Mouse (Mus musculus) heart, adult 11 months (tissue): ENCODE measurements at regions not wholly inside any gene's neighbourhood (a gene's known extent, or its start where the extent isn't known, plus 50 kb on each side); places are given as distances from the start of the nearest gene placed in this dataset.
A peak's percentile ranks its signal among the peaks of the same experiment; 100 is the strongest.

Experiments used
- DNase-seq: peaks from one replicate; pipeline ENCODE4 v3.0.0; 2022

GRCm38 (mm10) chr4:12376797-12377570 lies 205.2 kb upstream of the Fam92a start:
- no peak for DNase-seq

GRCm38 (mm10) chr4:12369551-12369950 lies 197.7 kb upstream of the Fam92a start:
- DNase-seq, result no peak

DNA sequence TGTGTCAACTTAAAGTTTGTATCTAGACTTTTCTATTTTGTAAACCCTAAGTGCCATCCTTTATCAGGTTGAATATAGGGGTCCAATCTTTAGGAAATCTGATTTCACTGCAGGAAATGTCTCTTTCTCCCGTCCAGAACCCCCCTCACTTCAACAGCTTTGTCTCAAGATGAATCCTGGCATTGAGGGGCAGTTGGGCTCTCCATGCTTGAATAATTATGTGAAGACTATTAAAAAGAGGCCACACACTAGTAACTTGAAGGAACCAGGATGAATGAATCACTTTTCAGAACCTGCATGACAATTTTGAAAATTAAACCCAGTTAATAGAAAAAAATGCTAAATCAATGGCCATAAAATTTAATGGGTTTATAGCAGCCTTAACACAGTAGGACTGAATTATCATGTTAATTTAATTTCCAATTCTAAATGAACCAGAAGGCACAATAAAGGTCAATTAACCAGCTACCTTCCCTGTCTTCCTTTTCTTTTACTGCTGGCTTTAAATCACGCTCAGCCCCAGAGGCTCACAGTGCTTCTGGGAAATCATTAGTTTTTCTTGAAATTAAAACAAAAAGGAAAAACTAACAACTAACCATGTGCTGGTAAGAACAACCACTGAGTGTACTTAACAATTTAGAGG lies 185.3 kb upstream of the Fam92a start:
- DNase-seq, result no peak

DNA sequence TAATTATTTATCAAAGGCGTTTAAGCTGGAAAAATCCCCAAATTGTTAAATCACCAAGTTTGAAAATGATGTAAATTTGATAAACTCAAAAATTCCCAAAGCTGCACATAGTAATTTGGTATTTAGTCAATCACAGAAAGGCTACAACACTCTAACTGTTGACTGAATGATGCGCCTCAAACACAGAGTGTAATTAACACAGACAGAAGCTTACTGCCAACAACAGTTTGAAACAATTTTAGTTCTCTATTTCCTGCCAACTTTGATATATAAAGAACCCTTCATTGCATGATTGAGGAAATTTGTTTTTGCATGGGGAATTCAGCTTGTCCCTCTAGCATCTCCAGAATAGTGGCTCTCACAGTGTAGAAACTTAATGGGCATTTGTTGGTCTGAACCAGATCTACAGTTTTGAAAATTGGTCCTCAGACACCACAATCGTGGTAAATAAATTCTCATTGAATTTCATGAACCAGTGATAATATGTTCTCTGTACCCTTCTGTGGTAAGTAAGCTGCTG lies 181.6 kb upstream of the Fam92a start:
- no peak for DNase-seq

DNA sequence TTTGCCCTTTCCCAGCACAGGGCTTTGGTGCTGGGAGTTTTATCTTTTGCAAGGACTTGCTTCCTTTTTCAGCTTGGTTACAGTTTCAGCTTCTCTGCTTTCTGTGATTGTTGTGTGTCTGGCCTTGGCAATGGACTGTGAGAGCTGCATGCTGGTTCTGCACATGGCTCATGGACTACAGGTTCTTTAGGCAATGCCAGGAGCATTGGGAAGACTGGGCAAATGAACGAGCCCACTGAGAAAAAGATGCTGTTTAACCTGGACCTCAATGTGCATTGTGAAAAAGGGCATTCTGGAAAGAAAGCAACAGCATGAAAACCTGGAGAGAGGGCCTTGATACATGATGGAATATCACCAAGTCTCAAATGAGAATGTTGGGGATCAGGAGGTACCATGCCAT lies 167.4 kb upstream of the Fam92a start:
- DNase-seq, result no peak

GRCm38 (mm10) chr4:12334832-12335587 lies 163.2 kb upstream of the Fam92a start:
- no peak for DNase-seq

GRCm38 (mm10) chr4:12334429-12334828 lies 162.6 kb upstream of the Fam92a start:
- no peak for DNase-seq

DNA sequence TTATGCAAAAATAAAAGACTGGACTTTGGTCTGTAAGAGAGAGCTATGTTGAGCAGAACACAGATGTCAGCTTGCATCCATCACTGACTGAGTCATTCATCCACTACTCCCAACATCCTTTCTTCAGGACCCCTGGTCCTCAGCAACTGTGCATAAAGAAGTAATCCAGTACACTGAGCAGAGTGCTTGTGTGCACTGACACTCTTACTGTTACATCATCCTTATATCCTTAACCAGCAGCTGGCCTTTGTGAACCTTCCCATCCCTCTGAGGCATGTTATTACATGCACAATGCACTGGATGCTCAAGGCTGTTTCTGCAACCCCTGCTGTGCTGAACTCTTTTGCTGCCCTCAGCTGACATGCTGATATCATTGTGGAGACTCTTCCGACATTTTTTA lies 144.2 kb upstream of the Fam92a start:
- DNase-seq, result no peak

DNA sequence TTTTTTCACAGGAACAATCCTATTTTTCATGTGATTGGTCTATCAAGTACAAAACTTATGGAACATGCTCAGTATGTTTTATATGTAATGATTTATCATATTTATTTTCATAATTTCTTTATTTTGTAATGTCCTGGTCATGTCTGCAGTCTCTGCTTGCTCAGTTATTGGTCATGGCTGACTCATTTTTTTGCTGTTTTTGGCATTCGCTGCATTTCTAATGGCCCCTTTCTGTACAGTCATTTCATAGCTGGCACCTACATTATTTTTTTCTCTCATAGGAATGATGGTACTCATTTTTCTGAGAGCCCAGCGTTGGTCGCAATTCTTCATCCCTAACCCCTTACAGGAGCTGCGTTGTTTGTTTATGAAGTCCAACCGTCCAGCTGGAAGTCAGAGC lies 136.5 kb upstream of the Fam92a start:
- DNase-seq, result no peak

- no peak for DNase-seq
Measured at GRCm38 (mm10) chr4:12306618-12307565, 135.1 kb upstream of the Fam92a start.

- no peak for DNase-seq
Measured at GRCm38 (mm10) chr4:12287079-12287686, 115.4 kb upstream of the Fam92a start.

GRCm38 (mm10) chr4:12286391-12286790 lies 114.6 kb upstream of the Fam92a start:
- peak; percentile 31 for DNase-seq

DNA sequence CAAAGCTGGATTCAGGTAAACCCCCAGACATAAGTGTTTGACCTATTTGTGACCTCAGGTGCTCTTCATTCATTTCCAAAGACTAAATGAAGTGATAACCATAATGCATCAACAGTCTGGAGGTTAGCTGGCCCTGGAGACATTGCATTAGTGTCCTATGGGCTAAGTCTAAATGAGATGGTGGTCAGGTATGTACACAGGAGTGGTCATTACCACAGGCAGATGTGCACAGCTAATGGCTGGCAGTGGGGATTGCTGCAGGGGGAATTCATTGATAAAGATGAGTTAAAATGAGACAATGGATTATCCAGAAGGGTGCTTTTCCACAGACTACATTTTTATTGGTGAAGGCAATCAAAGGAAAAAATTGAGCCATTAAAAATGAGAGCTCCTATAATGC lies 114.2 kb upstream of the Fam92a start:
- DNase-seq, result peak; percentile 49

GRCm38 (mm10) chr4:12277949-12278348 lies 106.1 kb upstream of the Fam92a start:
- peak; percentile 91 for DNase-seq

DNA sequence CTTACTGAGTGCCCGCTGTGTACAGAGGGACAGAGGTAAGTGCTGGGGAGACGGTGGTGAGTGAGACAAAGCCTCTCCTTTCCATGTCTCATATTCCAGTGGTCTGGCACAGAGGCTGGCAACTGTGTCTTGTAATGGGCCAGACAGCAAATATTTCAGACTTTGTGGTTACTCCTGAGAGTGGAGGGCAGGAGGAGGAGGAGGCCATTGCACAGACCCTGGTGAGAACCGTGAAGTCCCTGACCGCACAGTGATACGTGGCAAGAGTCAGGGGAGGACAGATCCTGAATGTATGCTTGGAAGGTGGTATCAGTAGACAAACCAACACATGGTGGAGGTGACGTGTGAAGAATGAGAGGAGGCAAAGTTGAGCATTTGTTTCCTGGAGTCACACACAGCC lies 101.6 kb upstream of the Fam92a start:
- peak; percentile 68 for DNase-seq

DNA sequence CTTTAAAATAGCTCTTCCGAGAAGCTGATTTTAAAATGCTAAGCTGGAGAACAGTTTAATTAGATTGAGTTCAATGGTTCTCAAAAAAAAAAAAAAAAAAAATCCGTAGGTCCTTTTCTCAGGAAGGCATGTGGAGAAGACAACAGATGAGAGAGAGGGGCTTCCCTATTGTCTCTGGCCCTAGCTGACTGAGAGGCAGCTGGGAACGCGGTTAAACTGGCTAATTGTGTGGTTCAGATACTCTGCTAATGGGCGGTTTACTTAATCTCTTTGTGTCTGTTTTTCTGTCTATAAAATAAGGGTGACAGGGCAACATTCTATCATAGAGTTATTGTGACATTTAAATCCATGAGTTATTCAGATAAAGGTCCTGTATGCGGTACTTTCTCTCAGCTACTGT lies 101.1 kb upstream of the Fam92a start:
- DNase-seq, result peak; percentile 31

- DNase-seq, result peak; percentile 52
Measured at GRCm38 (mm10) chr4:12272378-12272777, 100.6 kb upstream of the Fam92a start.

GRCm38 (mm10) chr4:12263746-12264145 lies 91.9 kb upstream of the Fam92a start:
- DNase-seq, result no peak

DNA sequence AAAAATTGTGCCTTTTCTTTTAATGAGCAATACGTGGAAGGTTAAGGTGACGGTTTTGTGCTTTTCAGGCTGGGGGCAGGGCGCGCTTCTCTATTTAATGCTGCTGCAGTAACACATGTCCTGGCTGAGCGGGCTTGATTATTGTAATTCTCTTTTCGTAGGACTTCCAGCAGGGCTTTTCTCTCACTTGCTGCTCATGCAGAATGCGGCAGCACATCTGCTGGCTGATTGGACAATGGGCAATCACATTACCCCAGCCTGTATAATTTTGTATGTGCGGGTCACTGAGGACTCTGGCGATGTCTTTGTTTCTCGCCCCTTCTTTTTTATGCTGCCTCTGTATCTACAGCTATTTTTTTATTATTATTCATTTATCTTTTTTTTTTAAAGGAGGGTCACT lies 91.4 kb upstream of the Fam92a start:
- DNase-seq, result peak; percentile 68

DNA sequence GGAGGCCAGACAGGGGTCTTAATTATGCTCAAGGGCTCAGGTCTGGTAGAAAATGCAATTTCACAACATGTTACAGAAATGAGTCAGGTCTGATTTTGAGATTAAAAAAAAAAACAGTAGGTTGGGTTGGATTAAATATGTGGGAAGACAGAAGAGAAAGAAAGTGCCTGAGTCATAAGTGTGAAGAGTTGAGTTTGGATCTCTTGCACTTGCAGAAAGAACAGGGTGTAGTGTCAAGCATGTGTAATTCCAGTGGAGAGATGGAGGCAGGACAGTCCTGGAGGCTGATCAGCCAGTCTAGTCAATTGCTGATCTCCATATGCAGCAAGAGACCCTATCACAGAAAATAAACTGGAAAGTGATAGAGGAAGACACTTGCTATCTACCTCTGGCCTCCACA lies 76.2 kb upstream of the Fam92a start:
- DNase-seq, result peak; percentile 68

DNA sequence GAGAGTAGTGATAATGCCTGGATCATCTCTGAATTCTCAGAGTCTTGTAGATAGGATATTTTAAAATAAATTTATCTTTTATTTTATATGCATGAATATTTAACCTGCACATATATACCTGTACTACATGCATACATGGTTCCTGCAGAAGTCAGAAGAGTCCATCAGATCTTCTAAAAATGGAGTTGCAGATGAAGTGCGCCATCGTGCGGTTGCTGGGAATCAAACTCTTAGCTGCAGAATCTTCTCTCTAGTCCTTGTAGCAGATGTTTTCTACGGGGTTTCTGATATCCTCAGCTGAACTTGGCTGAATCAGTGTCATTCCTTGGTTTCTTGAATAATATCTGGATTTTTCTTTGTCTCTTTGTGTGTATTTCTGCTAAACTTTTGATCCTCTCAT lies 74.8 kb upstream of the Fam92a start:
- DNase-seq, result peak; percentile 4
